Mouse (Mus musculus) ZHBTc4 (cell line): ENCODE measurements around the gene Uhrf1bp1l.
A peak's percentile ranks its signal among the peaks of the same experiment; 100 is the strongest.

Experiments used
- DNase-seq: peaks from one replicate; pipeline ENCODE4 v3.0.0-alpha.2; 2011; ENCODE audit warnings: low read depth, low spot score

Uhrf1bp1l gene

GRCm38 (mm10) chr10:89745666-89746020 lies 852 bp downstream of the Uhrf1bp1l start:
- no peak for DNase-seq

- no peak for DNase-seq
These were observed 1.8 kb downstream of the Uhrf1bp1l start for GRCm38 (mm10) chr10:89746581-89746980.

GRCm38 (mm10) chr10:89747221-89747905 lies 2.6 kb downstream of the Uhrf1bp1l start:
- no peak for DNase-seq

- DNase-seq, result no peak
These were observed 3.1 kb downstream of the Uhrf1bp1l start for GRCm38 (mm10) chr10:89747911-89748310.

GRCm38 (mm10) chr10:89748619-89749018 lies 3.8 kb downstream of the Uhrf1bp1l start:
- DNase-seq, result no peak

GRCm38 (mm10) chr10:89751069-89751468 lies 6.3 kb downstream of the Uhrf1bp1l start:
- no peak for DNase-seq

- no peak for DNase-seq
These were observed 10.4 kb downstream of the Uhrf1bp1l start for GRCm38 (mm10) chr10:89755231-89755630.

- DNase-seq, result no peak
These were observed 16.0 kb downstream of the Uhrf1bp1l start for GRCm38 (mm10) chr10:89760772-89761171.

GRCm38 (mm10) chr10:89764457-89765121 lies 19.8 kb downstream of the Uhrf1bp1l start:
- DNase-seq, result no peak

GRCm38 (mm10) chr10:89765790-89766714 lies 21.3 kb downstream of the Uhrf1bp1l start:
- no peak for DNase-seq

GRCm38 (mm10) chr10:89768352-89769020 lies 23.7 kb downstream of the Uhrf1bp1l start:
- no peak for DNase-seq

- DNase-seq, result no peak
These were observed 24.3 kb downstream of the Uhrf1bp1l start for GRCm38 (mm10) chr10:89769096-89769495.

- no peak for DNase-seq
These were observed 27.1 kb downstream of the Uhrf1bp1l start for GRCm38 (mm10) chr10:89771894-89772293.

GRCm38 (mm10) chr10:89776029-89776428 lies 31.2 kb downstream of the Uhrf1bp1l start:
- no peak for DNase-seq

GRCm38 (mm10) chr10:89791870-89792269 lies 47.1 kb downstream of the Uhrf1bp1l start:
- no peak for DNase-seq

GRCm38 (mm10) chr10:89794121-89794520 lies 49.3 kb downstream of the Uhrf1bp1l start:
- DNase-seq, result no peak

GRCm38 (mm10) chr10:89819146-89819545 lies 74.4 kb downstream of the Uhrf1bp1l start:
- no peak for DNase-seq

GRCm38 (mm10) chr10:89823906-89824305 lies 79.1 kb downstream of the Uhrf1bp1l start:
- peak; percentile 83 for DNase-seq

GRCm38 (mm10) chr10:89826896-89827295 lies 82.1 kb downstream of the Uhrf1bp1l start:
- DNase-seq, result no peak

GRCm38 (mm10) chr10:89832334-89832733 lies 87.5 kb downstream of the Uhrf1bp1l start:
- DNase-seq, result no peak

- no peak for DNase-seq
These were observed 88.4 kb downstream of the Uhrf1bp1l start for GRCm38 (mm10) chr10:89833166-89833565.

- peak; percentile 29 for DNase-seq
These were observed 92.7 kb downstream of the Uhrf1bp1l start for GRCm38 (mm10) chr10:89837476-89837875.
